Mouse (Mus musculus) heart, embryonic 12.5 days (tissue): ENCODE results near the gene Catsper3. TPM values are rescaled to one million over a fixed set of nuclear protein-coding genes. Genes with fewer than 3 reads are reported as not detected.

Experiments used
- ATAC-seq: fragments of 200-750 bp; cut with Nextera tagmentation; 2 replicates; pipeline ENCODE4 v1.8.0; 2017; ENCODE audit warnings: moderate TSS enrichment, moderate library complexity; ENCODE audit not compliant: insufficient number of reproducible peaks, low FRiP score
- H3K27ac ChIP-seq: fragments of 300-500 bp; sonication (generic); 2 replicates; pipeline ENCODE4 v1.5.1; 2016; ENCODE audit warnings: mild to moderate bottlenecking, moderate library complexity; ENCODE audit not compliant: poor library complexity, severe bottlenecking
- H3K27me3 ChIP-seq: fragments of 300-500 bp; sonication (generic); replicated peaks from 2 replicates; pipeline ENCODE4 v1.6.1; 2016; ENCODE audit warnings: mild to moderate bottlenecking, moderate library complexity
- H3K36me3 ChIP-seq: fragments of 300-500 bp; sonication (generic); 2 replicates; pipeline ENCODE4 v1.6.1; 2016; ENCODE audit warnings: mild to moderate bottlenecking, moderate library complexity
- H3K4me1 ChIP-seq: fragments of 300-500 bp; sonication (generic); replicated peaks from 2 replicates; pipeline ENCODE4 v1.6.1; 2016; ENCODE audit warnings: mild to moderate bottlenecking
- H3K4me2 ChIP-seq: fragments of 300-500 bp; sonication (generic); 2 replicates; pipeline ENCODE4 v1.6.1; 2016; ENCODE audit warnings: mild to moderate bottlenecking, moderate library complexity
- H3K4me3 ChIP-seq: fragments of 300-500 bp; sonication (generic); 2 replicates; pipeline ENCODE4 v1.5.1; 2016; ENCODE audit warnings: mild to moderate bottlenecking
- H3K9ac ChIP-seq: fragments of 300-500 bp; sonication (generic); 2 replicates; pipeline ENCODE4 v1.6.1; 2016; ENCODE audit warnings: mild to moderate bottlenecking, moderate library complexity
- H3K9me3 ChIP-seq: fragments of 300-500 bp; sonication (generic); replicated peaks from 2 replicates; pipeline ENCODE4 v1.6.1; 2016; ENCODE audit warnings: mild to moderate bottlenecking, moderate library complexity
- WGBS: fragments of 180-500 bp; shearing (Covaris S2); methylation state at CpG from one replicate; pipeline ENCODE4 v1.1.7; 2016; 5-methylcytosine and 5-hydroxymethylcytosine counted together
- polyA plus RNA-seq: library from polyadenylated mRNA; unstranded; fragments of >200 nt; fragmentation: Nextera tagmentation; extraction: Ambion mirVana; gene quantifications from 2 replicates; pipeline ENCODE4 v1.2.1, GENCODE M21; 2016

Catsper3 gene
- polyA plus RNA-seq, 1 experiment from 2014 or later, result not detected

DNA sequence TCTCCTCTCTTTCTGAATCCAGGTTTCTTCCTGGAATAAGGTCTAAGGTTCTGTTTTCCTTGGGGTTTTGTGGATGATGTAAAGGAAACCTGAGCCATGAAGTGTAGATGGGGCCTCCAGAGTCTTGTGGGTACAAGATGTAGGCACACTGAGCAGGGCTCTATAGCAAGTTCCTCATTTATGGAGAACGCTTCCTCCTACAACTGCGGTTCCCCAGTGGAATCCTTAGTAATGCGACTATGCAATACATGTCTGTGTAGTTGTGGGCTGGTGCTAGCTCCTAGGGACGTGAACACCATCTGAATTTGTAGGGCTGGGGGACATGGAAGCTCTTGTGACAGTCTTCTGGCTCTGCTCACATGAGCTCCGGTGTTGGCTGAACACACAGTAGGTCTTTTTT lies 74.1 kb downstream of the Catsper3 start:
- no peaks in the 10 kb centered on the region for H3K9me3 ChIP-seq
- 82% methylated on average over 5 of the region's 5 CpGs for WGBS
- no peaks in the 10 kb centered on the region for H3K4me1 ChIP-seq
- no peak overlapping the region for H3K4me2 ChIP-seq
- no peak overlapping the region for H3K4me3 ChIP-seq
- H3K27ac ChIP-seq, result no peak overlapping the region
- peaks cover 53% of the 10 kb centered on the region for H3K27me3 ChIP-seq
- no peak overlapping the region for H3K9ac ChIP-seq
- ATAC-seq, result no peak
- no peaks in the 10 kb centered on the region for H3K36me3 ChIP-seq

Other genes with a start within 250 kb of the Catsper3 start
- 30.8 and 34.8 TPM in 2 replicates for gene Ddx41, start 247.9 kb upstream of the Catsper3 start, polyA plus RNA-seq
- gene Fam193b, start 213.4 kb upstream of the Catsper3 start, polyA plus RNA-seq, result 24.3 and 24.4 TPM in 2 replicates
- 133 and 141 TPM in 2 replicates for gene Tmed9, start 210.8 kb upstream of the Catsper3 start, polyA plus RNA-seq
- 21.8 and 23.2 TPM in 2 replicates for gene B4galt7, start 184.7 kb upstream of the Catsper3 start, polyA plus RNA-seq
- gene Caml, start 161.6 kb upstream of the Catsper3 start, polyA plus RNA-seq, result 34.7 and 35.8 TPM in 2 replicates
- 25.4 and 27.0 TPM in 2 replicates for gene Ddx46, start 149.5 kb upstream of the Catsper3 start, polyA plus RNA-seq
- gene B230219D22Rik, start 91.4 kb upstream of the Catsper3 start, polyA plus RNA-seq, result 76.3 and 77.1 TPM in 2 replicates
- 63.7 and 67.4 TPM in 2 replicates for gene Txndc15, start 69.9 kb upstream of the Catsper3 start, polyA plus RNA-seq
- 60.3 and 60.8 TPM in 2 replicates for gene Pcbd2, start 57.2 kb upstream of the Catsper3 start, polyA plus RNA-seq
- 0.54 and 0.87 TPM in 2 replicates for gene Pitx1, start 51.6 kb downstream of the Catsper3 start, polyA plus RNA-seq